Mouse (Mus musculus) midbrain, embryonic 14.5 days (tissue): Measurements from ENCODE around the gene Msrb2. TPM values are rescaled to one million over a fixed set of nuclear protein-coding genes. Genes with fewer than 3 reads are reported as not detected.

Experiments used
- ATAC-seq: fragments of 200-750 bp; cut with Nextera tagmentation; 2 replicates; pipeline ENCODE4 v1.8.0; 2017; ENCODE audit warnings: moderate number of reproducible peaks, moderate library complexity; ENCODE audit not compliant: low FRiP score, low TSS enrichment
- DNase-seq: peaks from one replicate; pipeline ENCODE4 v3.0.0-alpha.2; 2015
- H3K27ac ChIP-seq: fragments of 300-500 bp; sonication (generic); replicated peaks from 2 replicates; pipeline ENCODE4 v1.5.1; 2014; ENCODE audit warnings: mild to moderate bottlenecking, low read depth, low read length, moderate library complexity
- H3K27me3 ChIP-seq: fragments of 300-500 bp; sonication (generic); 2 replicates; pipeline ENCODE4 v1.6.1; 2014; ENCODE audit warnings: low read length, control low read depth, mixed read lengths; ENCODE audit not compliant: control insufficient read depth, insufficient read depth
- H3K36me3 ChIP-seq: fragments of 300-500 bp; sonication (generic); 2 replicates; pipeline ENCODE4 v1.6.1; 2014; ENCODE audit warnings: low read length, control low read depth; ENCODE audit not compliant: control insufficient read depth, insufficient read depth
- H3K4me1 ChIP-seq: fragments of 300-500 bp; sonication (generic); 2 replicates; pipeline ENCODE4 v1.6.1; 2014; ENCODE audit warnings: mild to moderate bottlenecking, antibody characterized with exemption, low read length, control low read depth; ENCODE audit not compliant: control insufficient read depth, insufficient read depth
- H3K4me2 ChIP-seq: fragments of 300-500 bp; sonication (generic); 2 replicates; pipeline ENCODE4 v1.6.1; 2014; ENCODE audit warnings: mild to moderate bottlenecking, low read length, moderate library complexity
- H3K4me3 ChIP-seq: fragments of 300-500 bp; sonication (generic); replicated peaks from 2 replicates; pipeline ENCODE4 v1.5.1; 2014; ENCODE audit warnings: low read depth, low read length
- H3K9ac ChIP-seq: fragments of 300-500 bp; sonication (generic); replicated peaks from 2 replicates; pipeline ENCODE4 v1.6.1; 2014; ENCODE audit warnings: mild to moderate bottlenecking, low read length, moderate library complexity
- H3K9me3 ChIP-seq: fragments of 300-500 bp; sonication (generic); 2 replicates; pipeline ENCODE4 v1.6.1; 2016; ENCODE audit warnings: low read length, control low read depth, mixed read lengths; ENCODE audit not compliant: control insufficient read depth
- WGBS: fragments of 180-500 bp; shearing (Covaris S2); extraction: QIAGEN DNeasy Blood & Tissue Kit; methylation state at CpG from one replicate; pipeline ENCODE4 v1.1.7; 2014; 5-methylcytosine and 5-hydroxymethylcytosine counted together
- polyA plus RNA-seq: library from polyadenylated mRNA; unstranded; fragments of >200 nt; fragmentation: Nextera tagmentation; extraction: Ambion mirVana; gene quantifications from 2 replicates; pipeline ENCODE4 v1.2.1, GENCODE M21; 2014

The Msrb2 gene
- polyA plus RNA-seq, 1 experiment from 2014 or later, result 5.9 TPM

GRCm38 (mm10) chr2:19350167-19350566 is 21.1 kb upstream of the Msrb2 start:
- DNase-seq, result no peak
- WGBS, result 77% methylated on average over 5 of the region's 5 CpGs

GRCm38 (mm10) chr2:19351615-19352253 is 19.5 kb upstream of the Msrb2 start:
- 92% methylated on average over 1 of the region's 1 CpGs for WGBS

More at GRCm38 (mm10) chr2:19350167-19350566, 21.1 kb upstream of the Msrb2 start:
- Histone ChIP-seq H3K4me3 (no peak overlapping the region), H3K27ac (no peak overlapping the region), H3K4me2 (no peak overlapping the region), H3K36me3 (no peaks in the 10 kb centered on the region), H3K4me1 (no peaks in the 10 kb centered on the region), H3K9ac (no peak overlapping the region), H3K9me3 (no peaks in the 10 kb centered on the region), H3K27me3 (no peaks in the 10 kb centered on the region)
- no peak for ATAC-seq

GRCm38 (mm10) chr2:19353158-19353557 is 18.1 kb upstream of the Msrb2 start:
- no peak overlapping the region for H3K4me3 ChIP-seq
- H3K27ac ChIP-seq, result no peak overlapping the region
- no peak overlapping the region for H3K9ac ChIP-seq
- DNase-seq (no peak), ATAC-seq (no peak)
- no peak overlapping the region for H3K4me2 ChIP-seq
- H3K27me3 ChIP-seq, result no peaks in the 10 kb centered on the region
- WGBS, result 93% methylated on average over 2 of the region's 2 CpGs
- H3K36me3 ChIP-seq, result no peaks in the 10 kb centered on the region
- no peaks in the 10 kb centered on the region for H3K9me3 ChIP-seq
- H3K4me1 ChIP-seq, result no peaks in the 10 kb centered on the region

More at GRCm38 (mm10) chr2:19351615-19352253, 19.5 kb upstream of the Msrb2 start:
- Histone ChIP-seq H3K4me2 (no peak overlapping the region), H3K9ac (no peak overlapping the region), H3K27me3 (no peaks in the 10 kb centered on the region), H3K36me3 (no peaks in the 10 kb centered on the region), H3K27ac (no peak overlapping the region), H3K4me1 (no peaks in the 10 kb centered on the region), H3K4me3 (no peak overlapping the region), H3K9me3 (no peaks in the 10 kb centered on the region)
- DNase-seq, result no peak
- no peak for ATAC-seq

- H3K4me1 ChIP-seq, result no peaks in the 10 kb centered on the region
- 84% methylated on average over 1 of the region's 1 CpGs for WGBS
- H3K4me2 ChIP-seq, result no peak overlapping the region
- no peak for DNase-seq
- no peak overlapping the region for H3K27ac ChIP-seq
- no peaks in the 10 kb centered on the region for H3K9me3 ChIP-seq
- H3K4me3 ChIP-seq, result no peak overlapping the region
- H3K27me3 ChIP-seq, result no peaks in the 10 kb centered on the region
- H3K9ac ChIP-seq, result no peak overlapping the region
- no peaks in the 10 kb centered on the region for H3K36me3 ChIP-seq
- ATAC-seq, result no peak
These were observed 8.4 kb upstream of the Msrb2 start for GRCm38 (mm10) chr2:19362880-19363279.

GRCm38 (mm10) chr2:19366426-19366825 is 4.8 kb upstream of the Msrb2 start:
- DNase-seq, result peak; percentile 24
- no peaks in the 10 kb centered on the region for H3K4me1 ChIP-seq
- whole genome bisulfite sequencing, result 7% methylated on average over 3 of the region's 3 CpGs

GRCm38 (mm10) chr2:19367114-19367513 is 4.1 kb upstream of the Msrb2 start:
- ATAC-seq, result no peak
- Histone ChIP-seq H3K9me3 (no peaks in the 10 kb centered on the region), H3K27me3 (no peaks in the 10 kb centered on the region), H3K4me1 (no peaks in the 10 kb centered on the region; the same call in 1 of the 2 replicates), H3K4me2 (no peak overlapping the region), H3K36me3 (no peaks in the 10 kb centered on the region), H3K4me3 (no peak overlapping the region), H3K27ac (no peak overlapping the region), H3K9ac (no peak overlapping the region)
- 79% methylated on average over 11 of the region's 11 CpGs for WGBS
- no peak for DNase-seq

More at GRCm38 (mm10) chr2:19366426-19366825, 4.8 kb upstream of the Msrb2 start:
- ATAC-seq, result no peak
- no peak overlapping the region for H3K9ac ChIP-seq
- H3K4me3 ChIP-seq, result no peak overlapping the region
- no peaks in the 10 kb centered on the region for H3K27me3 ChIP-seq
- no peaks in the 10 kb centered on the region for H3K36me3 ChIP-seq
- H3K4me2 ChIP-seq, result no peak overlapping the region
- no peak overlapping the region for H3K27ac ChIP-seq
- no peaks in the 10 kb centered on the region for H3K9me3 ChIP-seq

GRCm38 (mm10) chr2:19373695-19374094 is 2.5 kb downstream of the Msrb2 start:
- DNase-seq, result no peak
- no peaks in the 10 kb centered on the region for H3K9me3 ChIP-seq
- no peak overlapping the region for H3K9ac ChIP-seq
- no peak overlapping the region for H3K4me3 ChIP-seq
- H3K4me2 ChIP-seq, result no peak overlapping the region
- WGBS, result 88% methylated on average over 7 of the region's 7 CpGs
- no peak overlapping the region for H3K27ac ChIP-seq
- ATAC-seq, result no peak
- H3K36me3 ChIP-seq, result no peaks in the 10 kb centered on the region
- H3K4me1 ChIP-seq, result no peaks in the 10 kb centered on the region; the same call in 1 of the 2 replicates
- no peaks in the 10 kb centered on the region for H3K27me3 ChIP-seq

- Histone ChIP-seq H3K4me1 (no peaks in the 10 kb centered on the region), H3K4me2 (no peak overlapping the region), H3K27me3 (no peaks in the 10 kb centered on the region), H3K4me3 (no peak overlapping the region), H3K36me3 (no peaks in the 10 kb centered on the region), H3K9ac (no peak overlapping the region), H3K9me3 (no peaks in the 10 kb centered on the region), H3K27ac (no peak overlapping the region)
- DNase-seq (no peak), ATAC-seq (no peak)
- WGBS, result 55% methylated on average over 2 of the region's 2 CpGs
These were observed 9.3 kb downstream of the Msrb2 start for GRCm38 (mm10) chr2:19380446-19380950.

- Histone ChIP-seq H3K4me1 (no peaks in the 10 kb centered on the region), H3K9ac (no peak overlapping the region), H3K4me3 (no peak overlapping the region), H3K36me3 (no peaks in the 10 kb centered on the region), H3K4me2 (no peak overlapping the region), H3K9me3 (no peaks in the 10 kb centered on the region), H3K27me3 (no peaks in the 10 kb centered on the region), H3K27ac (no peak overlapping the region)
- ATAC-seq, result no peak
- no peak for DNase-seq
- 10% methylated on average over 2 of the region's 2 CpGs for WGBS
These were observed 9.7 kb downstream of the Msrb2 start for GRCm38 (mm10) chr2:19380986-19381385.
